Mouse (Mus musculus) layer of hippocampus, postnatal 14 days (tissue): ENCODE results near the gene Slc22a6. TPM values are rescaled to one million over a fixed set of nuclear protein-coding genes. Genes with fewer than 3 reads are reported as not detected.

ENCODE experiments used
- DNase-seq, 2 experiments: peaks; one replicate each; pipeline ENCODE4 v3.0.0; 2021 to 2022; ENCODE audit warnings: low spot score in 2 of 2, mixed read lengths in 1 of 2
- long read RNA-seq, 2 experiments: library from polyadenylated mRNA; stranded (forward); transcript quantifications; one replicate each; pipeline ENCODE4 v2.0.0; 2021
- total RNA-seq, 2 experiments: library from RNA; stranded (reverse); gene quantifications; 2 replicates each; pipeline ENCODE4 v1.2.3; 2021

Gene Slc22a6
- 1 to 10 TPM; 1.6 to 3.3 TPM for total RNA-seq
- long read RNA-seq, experiment 1, partial matches to known transcripts, result 0 of 2 reads
- long read RNA-seq, experiment 1, other reads (novel, unspliced or antisense), result 0 of 2 reads
- long read RNA-seq, experiment 2, partial matches to known transcripts, result 0 of 2 reads
- long read RNA-seq, experiment 2, other reads (novel, unspliced or antisense), result 0 of 2 reads

GRCm38 (mm10) chr19:8617904-8618303, at the start of gene Slc22a6:
Gene Slc22a6 (plus strand): TSS chr19:8618039.
- no peak for DNase-seq

GRCm38 (mm10) chr19:8569453-8569863, 48.4 kb upstream of the Slc22a6 start:
- peak; percentile 56 to 57 for DNase-seq

- DNase-seq, result no peak
These were observed 47.3 kb upstream of the Slc22a6 start for GRCm38 (mm10) chr19:8570341-8571040.

GRCm38 (mm10) chr19:8571746-8572145, 46.1 kb upstream of the Slc22a6 start:
- DNase-seq, result no peak

DNA sequence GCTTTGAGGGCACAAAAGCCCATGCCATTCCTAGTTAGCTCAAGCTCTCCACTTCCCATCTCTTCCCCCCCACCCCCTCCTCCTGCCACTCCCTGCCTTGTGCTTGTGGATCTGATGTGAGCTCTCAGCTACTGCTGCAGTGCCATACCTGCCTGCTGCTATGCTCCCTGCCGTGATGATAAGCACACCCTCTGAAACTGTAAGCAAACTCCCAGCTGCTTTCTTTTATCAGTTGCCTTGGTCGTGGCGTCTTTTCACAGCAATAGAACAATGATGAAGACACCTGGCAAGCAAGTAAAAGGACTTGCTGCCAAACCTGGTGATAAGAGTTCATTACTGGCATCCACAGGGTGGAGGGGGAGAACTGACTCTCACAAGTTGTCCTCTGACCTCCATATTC, 45.4 kb upstream of the Slc22a6 start:
- DNase-seq, result no peak

DNA sequence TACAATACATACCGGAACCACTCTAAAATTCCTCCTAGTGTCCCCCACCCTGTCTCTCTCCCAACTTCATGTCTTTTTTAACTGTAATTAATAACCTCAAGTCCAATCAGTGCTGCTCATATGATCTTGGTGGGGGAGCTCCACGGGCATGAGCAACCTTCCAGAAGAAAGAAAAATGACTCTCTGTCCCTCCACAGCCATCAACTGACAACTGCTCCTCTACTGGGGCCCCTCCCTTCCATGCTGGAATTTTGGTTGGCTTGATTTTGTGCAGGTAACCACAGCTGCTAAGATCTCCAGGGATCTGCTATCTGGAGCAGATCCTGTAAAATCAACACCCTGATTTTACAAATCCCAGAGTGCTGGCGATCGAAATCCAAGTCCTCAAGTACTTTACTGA, 40.4 kb upstream of the Slc22a6 start:
- no peak for DNase-seq

DNA sequence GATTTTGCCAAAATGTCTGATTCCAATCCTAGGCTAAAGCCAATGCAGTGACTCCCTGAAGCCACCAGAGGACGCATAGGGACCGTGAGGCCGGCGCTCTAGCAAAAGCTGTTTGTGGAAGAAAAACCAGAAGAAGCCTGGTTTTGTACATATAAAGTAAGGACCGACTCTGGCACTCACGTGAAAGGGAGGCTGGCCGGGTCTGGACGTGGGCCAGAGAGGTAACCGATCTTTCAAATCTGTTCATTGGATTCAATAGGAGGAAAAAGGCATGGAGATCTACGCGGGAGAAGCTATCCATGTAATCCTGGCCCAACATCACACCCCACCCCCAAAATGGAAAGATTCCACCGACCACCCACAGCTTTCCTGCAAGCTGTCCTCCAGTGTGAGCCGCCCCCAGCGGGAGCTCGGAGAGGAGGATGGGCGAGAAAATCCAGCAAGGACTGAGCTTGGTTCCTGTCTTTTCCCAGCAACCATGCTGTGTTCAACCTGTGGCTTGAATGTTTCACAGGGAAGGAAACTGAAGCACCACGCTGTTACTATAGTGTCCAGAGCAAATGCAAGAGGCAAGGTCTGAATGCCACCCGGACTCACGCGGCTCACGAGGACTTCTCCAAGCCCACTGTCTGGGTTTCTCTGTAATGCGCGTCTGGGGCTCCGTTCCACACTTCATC, 39.4 kb upstream of the Slc22a6 start:
- DNase-seq, result peak; percentile 89 to 93

DNA sequence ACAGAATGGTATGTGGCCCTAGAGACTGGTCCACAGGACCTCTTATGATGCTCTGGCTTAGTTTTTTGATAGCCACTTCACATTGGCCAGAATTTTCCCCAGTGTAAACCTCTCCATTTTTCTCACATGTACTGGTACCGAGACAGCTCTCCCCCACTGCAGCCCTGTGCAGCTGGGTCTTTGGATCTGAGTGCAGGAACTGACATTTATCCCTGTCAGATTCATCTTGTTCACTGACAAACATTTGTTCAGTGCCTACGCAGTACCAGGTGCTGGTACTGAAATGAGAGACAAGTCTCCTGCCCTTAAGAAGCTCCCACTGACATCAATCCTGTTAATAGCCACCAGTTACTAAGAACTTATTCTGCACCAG, 38.9 kb upstream of the Slc22a6 start:
- DNase-seq, result peak; percentile 74 to 81

DNA sequence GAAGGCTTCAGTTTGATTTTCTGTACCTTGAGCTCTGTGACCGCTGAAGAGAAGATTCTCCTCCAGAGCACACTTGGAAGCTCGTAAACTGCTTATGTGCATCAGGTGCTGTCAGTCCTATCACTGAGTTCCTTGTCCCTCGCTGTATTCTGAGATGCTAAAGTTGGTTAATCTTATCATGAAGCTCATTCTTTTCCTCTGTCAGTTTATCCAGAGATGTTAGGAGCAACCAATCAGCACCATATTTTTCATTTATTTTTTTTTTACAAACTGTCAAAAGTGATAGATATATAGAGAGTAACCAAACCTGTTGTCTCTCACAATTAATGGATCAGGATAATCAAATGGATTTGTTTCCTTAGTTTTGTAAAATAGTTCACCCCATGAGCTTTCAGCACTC, 32.5 kb upstream of the Slc22a6 start:
- DNase-seq, result no peak

GRCm38 (mm10) chr19:8585899-8586298, 31.9 kb upstream of the Slc22a6 start:
- DNase-seq, result no peak

DNA sequence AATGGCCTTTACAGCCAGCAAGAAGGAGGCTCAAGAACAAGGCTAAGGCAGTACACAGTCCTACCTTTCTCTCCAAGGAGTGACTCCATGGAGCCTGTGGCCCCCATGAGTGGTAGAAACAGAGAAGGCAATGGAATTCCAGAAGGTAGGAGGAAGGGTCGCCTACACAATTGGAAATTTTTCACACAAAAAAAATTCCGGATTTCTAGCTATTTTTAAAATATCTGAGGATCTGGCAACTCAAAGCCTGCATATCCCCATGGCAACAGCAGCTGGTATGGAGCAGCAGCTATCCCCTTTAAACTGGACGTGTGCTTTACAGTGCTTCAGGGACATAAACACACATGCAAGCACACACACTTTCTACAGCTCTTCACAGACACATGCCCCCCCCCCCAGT, 31.5 kb upstream of the Slc22a6 start:
- DNase-seq, result peak in 1 of 2 experiments; percentile 72

DNA sequence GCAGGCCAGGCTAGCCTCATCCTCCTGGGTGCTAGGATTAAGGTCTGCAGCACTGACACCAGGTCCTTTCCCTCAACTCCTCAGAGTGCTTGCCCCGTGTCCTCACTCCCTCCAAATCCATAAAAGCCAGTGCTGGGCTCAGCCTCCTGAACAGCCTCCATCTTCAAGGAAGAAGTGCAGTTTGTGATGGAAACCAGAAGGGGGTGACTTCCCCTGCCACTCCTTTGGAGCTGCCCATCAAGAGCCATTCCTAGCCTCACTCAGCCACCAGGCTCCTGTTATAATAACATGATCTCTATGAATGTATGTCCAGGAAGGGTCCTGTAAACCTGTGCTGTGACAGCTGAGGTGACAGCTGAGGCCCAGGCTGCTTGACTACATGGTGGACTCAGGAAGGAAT, 30.5 kb upstream of the Slc22a6 start:
- no peak for DNase-seq

GRCm38 (mm10) chr19:8590954-8591353, 26.9 kb upstream of the Slc22a6 start, which contains the start of gene Slc22a8:
Gene Slc22a8 (plus strand): TSS chr19:8591254.
- DNase-seq, result no peak

GRCm38 (mm10) chr19:8592155-8592554, 25.7 kb upstream of the Slc22a6 start:
- DNase-seq, result no peak

DNA sequence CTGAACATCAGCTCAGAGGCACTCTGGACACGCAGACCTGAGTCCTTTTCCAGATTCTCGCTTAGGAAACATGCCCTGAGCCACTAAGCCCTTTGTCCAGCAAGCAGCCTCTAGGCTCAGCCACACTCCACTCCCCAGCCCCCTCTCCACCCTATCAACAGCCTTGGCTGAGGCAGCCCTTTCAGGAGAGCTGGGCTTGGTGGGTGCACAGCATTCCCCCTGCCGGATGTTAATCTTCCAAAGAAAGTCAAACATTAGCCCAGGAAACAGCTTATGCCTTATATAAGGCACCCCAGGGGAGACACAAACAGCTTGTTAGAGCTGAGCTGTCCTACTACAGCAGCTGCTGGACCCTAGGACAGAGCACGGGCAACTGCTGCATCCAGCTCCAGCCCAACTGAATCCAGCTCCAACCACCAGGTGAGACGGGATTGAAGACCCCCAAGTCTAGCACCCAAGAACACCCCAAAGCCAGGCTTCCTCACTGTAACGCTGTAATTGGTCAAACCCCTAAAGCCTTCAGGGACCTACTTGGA, 24.9 kb upstream of the Slc22a6 start:
- no peak for DNase-seq

- DNase-seq, result no peak
These were observed 24.0 kb upstream of the Slc22a6 start for GRCm38 (mm10) chr19:8593833-8594232.

GRCm38 (mm10) chr19:8594518-8594917, 23.3 kb upstream of the Slc22a6 start:
- no peak for DNase-seq

DNA sequence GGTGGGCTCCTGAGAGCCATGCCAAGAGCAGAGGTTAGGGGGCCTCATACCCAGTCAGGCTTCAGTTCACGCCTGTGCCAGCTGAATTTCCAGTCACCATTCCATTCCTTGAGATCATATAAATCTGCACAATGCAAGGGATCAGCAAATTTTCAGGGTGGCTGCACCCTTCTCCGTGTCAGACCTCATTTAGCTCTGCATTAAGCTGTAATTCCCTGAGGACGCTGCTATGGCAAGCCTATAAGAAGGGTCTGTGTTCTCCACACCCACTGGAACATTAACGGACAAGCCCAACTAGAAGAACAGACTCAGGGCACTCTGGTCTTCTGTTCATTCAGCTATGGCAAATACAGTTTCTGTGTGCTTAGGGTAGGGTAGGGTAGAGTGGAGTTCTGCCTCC, 20.6 kb upstream of the Slc22a6 start:
- no peak for DNase-seq

DNA sequence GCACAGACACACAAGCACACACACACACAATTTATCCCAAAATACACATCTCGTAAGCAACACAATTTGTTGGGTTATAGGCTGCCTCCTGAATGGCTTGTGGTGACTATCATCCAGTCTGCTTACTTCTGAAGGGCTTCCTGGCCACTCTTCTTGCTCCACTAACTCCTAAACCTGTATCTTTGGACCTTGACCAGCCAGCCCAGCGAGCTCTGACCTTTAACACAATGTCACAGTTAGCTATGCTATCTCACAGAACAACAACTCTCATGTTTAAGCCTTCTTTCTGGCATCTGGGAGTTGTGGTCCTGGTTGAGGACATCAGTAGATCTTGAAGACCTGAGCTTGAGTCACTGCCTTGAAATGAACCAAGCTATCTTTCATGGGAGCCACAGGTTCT, 18.6 kb upstream of the Slc22a6 start:
- no peak for DNase-seq

DNA sequence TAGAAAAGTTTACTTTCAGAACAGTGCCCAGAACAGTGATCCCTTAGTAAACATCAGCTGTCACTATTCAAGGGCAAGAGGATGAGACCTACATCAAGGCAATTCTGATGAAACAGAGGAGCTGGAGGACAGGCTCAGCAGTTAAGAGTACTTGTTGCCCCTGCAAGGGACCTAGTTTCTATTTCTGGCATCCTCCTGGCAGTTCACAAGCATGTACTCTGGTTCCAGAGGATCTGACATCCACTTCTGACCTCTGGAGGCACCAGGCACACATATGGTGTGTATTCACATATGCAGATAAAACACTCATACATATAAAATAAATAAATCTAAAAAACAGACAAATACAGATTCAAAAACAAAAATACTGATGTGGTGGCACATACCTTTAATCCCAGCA, 15.9 kb upstream of the Slc22a6 start:
- no peak for DNase-seq

GRCm38 (mm10) chr19:8602914-8603313, 14.9 kb upstream of the Slc22a6 start:
- DNase-seq, result no peak

DNA sequence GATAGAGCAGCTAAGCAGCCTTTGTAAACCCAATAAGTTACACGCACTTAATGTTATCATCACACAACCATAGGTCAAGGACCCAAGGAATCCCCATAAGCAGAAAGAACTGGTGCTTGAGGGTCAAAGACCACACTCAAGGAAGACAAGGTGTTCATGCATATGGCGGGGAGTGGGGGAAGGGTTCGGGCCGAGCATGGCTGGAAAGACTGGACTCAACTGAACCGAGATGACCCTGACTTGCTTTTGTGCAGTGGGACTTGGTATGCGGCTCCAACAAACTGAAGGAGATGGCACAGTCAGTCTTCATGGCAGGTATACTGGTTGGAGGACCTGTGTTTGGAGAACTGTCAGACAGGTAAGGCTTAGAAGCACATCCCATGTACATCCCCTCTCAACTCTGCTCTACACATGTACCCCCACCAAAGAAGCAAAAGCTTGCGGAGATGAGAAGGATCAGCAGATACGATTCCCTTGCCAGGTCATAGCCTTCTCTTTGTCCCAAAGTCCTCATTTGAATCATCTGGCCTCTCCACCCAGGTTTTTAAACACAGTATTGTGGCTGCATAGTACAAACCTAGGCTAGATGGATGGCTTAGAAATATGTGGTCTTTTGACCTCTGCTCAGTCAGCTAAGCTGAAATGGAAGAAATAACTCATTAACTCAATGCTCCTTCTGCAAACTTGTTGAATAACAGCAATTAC, 13.2 kb upstream of the Slc22a6 start:
- no peak for DNase-seq
